Mouse (Mus musculus) liver, adult 2 months (tissue): ENCODE results near the gene Mapre3.
"Not testable (repeated sequence)": the region's sequence is repeated elsewhere in the genome, so short reads cannot be mapped to it uniquely, and the experiment has no call there.

Experiments
- CTCF ChIP-seq: fragments of 200-500 bp; IDR thresholded peaks from 2 replicates; pipeline ENCODE4 v1.5.1; 2011; ENCODE audit warnings: low read depth, low read length, control low read depth
- POLR2A ChIP-seq: fragments of 200-500 bp; IDR thresholded peaks from 2 replicates; pipeline ENCODE4 v1.6.1; 2011; ENCODE audit warnings: low read length, control low read depth; ENCODE audit not compliant: insufficient read depth; ENCODE audit errors: extremely low read depth

GRCm38 (mm10) chr5:30881839-30882238 lies 67.4 kb downstream of the Mapre3 start:
- not testable (repeated sequence) for TF ChIP-seq CTCF, POLR2A
